Mouse (Mus musculus) liver, embryonic 13.5 days (tissue): ENCODE measurements around the gene Defa31. TPM values are rescaled to one million over a fixed set of nuclear protein-coding genes. Genes with fewer than 3 reads are reported as not detected.
"Not testable (repeated sequence)": the region's sequence is repeated elsewhere in the genome, so short reads cannot be mapped to it uniquely, and the experiment has no call there.

Source experiments
- ATAC-seq: fragments of 200-750 bp; cut with Nextera tagmentation; 2 replicates; pipeline ENCODE4 v1.8.0; 2017; ENCODE audit warnings: low read depth, mild to moderate bottlenecking, moderate number of reproducible peaks, moderate library complexity
- DNase-seq: peaks from one replicate; pipeline ENCODE4 v3.0.0; 2022
- H3K27ac ChIP-seq: fragments of 300-500 bp; sonication (generic); 2 replicates; pipeline ENCODE4 v1.5.1; 2015; ENCODE audit warnings: moderate library complexity, mild to moderate bottlenecking, inconsistent platforms
- H3K27me3 ChIP-seq: fragments of 300-500 bp; sonication (generic); 2 replicates; pipeline ENCODE4 v1.6.1; 2015; ENCODE audit warnings: mild to moderate bottlenecking, inconsistent platforms
- H3K36me3 ChIP-seq: fragments of 300-500 bp; sonication (generic); 2 replicates; pipeline ENCODE4 v1.6.1; 2015; ENCODE audit warnings: mild to moderate bottlenecking, inconsistent platforms
- H3K4me1 ChIP-seq: fragments of 300-500 bp; sonication (generic); replicated peaks from 2 replicates; pipeline ENCODE4 v1.6.1; 2015; ENCODE audit warnings: inconsistent platforms
- H3K4me2 ChIP-seq: fragments of 300-500 bp; sonication (generic); 2 replicates; pipeline ENCODE4 v1.6.1; 2015; ENCODE audit warnings: inconsistent platforms, mild to moderate bottlenecking, moderate library complexity
- H3K4me3 ChIP-seq: fragments of 300-500 bp; sonication (generic); replicated peaks from 2 replicates; pipeline ENCODE4 v1.5.1; 2015; ENCODE audit warnings: mild to moderate bottlenecking, inconsistent platforms
- H3K9ac ChIP-seq: fragments of 300-500 bp; sonication (generic); 2 replicates; pipeline ENCODE4 v1.6.1; 2015; ENCODE audit warnings: mild to moderate bottlenecking, inconsistent platforms
- H3K9me3 ChIP-seq: fragments of 300-500 bp; sonication (generic); replicated peaks from 2 replicates; pipeline ENCODE4 v1.6.1; 2016; ENCODE audit warnings: inconsistent platforms
- WGBS: fragments of 180-500 bp; shearing (Covaris S2); methylation state at CpG from one replicate; pipeline ENCODE4 v1.1.7; 2015; ENCODE audit not compliant: insufficient replicate concordance; 5-methylcytosine and 5-hydroxymethylcytosine counted together
- polyA plus RNA-seq: library from polyadenylated mRNA; unstranded; fragments of >200 nt; fragmentation: Nextera tagmentation; extraction: Ambion mirVana; gene quantifications from 2 replicates; pipeline ENCODE4 v1.2.1, GENCODE M21; 2015

The Defa31 gene
- polyA plus RNA-seq: not detected in 2 replicates

DNA sequence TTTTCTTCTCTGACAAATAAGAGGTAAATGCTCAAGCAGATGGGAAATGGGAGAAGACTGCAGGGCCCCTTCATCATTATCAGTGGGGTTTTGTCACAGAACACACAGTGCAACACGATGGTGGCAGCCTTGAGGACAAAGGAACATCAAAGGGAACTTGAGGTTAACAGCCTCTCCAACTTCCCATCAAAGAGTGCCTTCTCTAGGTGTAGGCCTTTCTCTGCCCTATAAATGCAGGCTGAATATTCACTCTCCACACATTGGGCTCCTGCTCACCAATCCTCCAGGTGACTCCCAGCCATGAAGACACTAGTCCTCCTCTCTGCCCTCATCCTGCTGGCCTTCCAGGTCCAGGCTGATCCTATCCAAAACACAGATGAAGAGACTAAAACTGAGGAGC, at the start of gene Defa31:
Defa31 (plus strand) TSS at position 301 of the 400 bp plus-strand sequence.
- WGBS: no CpG with 5 or more reads among the region's 1 CpGs

GRCm38 (mm10) chr8:21161977-21162376, 29.4 kb upstream of the Defa31 start, which contains the start of gene Defa22:
Defa22 (plus strand) TSS chr8:21162277.
- H3K4me1 ChIP-seq, DNase-seq, H3K36me3 ChIP-seq, H3K9ac ChIP-seq, H3K9me3 ChIP-seq, ATAC-seq, H3K27ac ChIP-seq, H3K27me3 ChIP-seq, H3K4me3 ChIP-seq, H3K4me2 ChIP-seq: not testable (repeated sequence)
- WGBS: no CpG with 5 or more reads among the region's 1 CpGs

More for the DNA sequence above, at the start of gene Defa31:
- ATAC-seq, H3K27ac ChIP-seq, H3K27me3 ChIP-seq, H3K9ac ChIP-seq, H3K4me2 ChIP-seq, H3K4me1 ChIP-seq, DNase-seq, H3K4me3 ChIP-seq, H3K9me3 ChIP-seq, H3K36me3 ChIP-seq: not testable (repeated sequence)

DNA sequence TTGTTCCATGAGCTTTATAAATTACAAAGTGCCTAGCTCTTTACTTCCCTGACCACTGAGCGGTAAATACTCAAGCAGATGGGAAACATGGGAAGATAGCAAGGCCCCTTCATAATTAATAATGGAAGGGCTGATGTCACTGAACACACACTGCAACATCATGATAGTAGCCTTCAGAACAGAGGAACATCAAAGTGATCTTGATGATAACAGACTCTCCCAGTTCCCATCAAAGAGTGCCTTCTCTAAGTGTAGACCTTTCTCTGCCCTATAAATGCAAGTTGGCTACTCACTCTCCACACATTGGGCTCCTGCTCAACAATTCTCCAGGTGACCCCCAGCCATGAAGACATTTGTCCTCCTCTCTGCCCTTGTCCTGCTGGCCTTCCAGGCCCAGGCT, 9.8 kb downstream of the Defa31 start, which contains the start of gene Gm15293:
Gm15293 (plus strand) TSS at position 301 of the 400 bp plus-strand sequence.
- H3K27me3 ChIP-seq, DNase-seq, H3K4me1 ChIP-seq, H3K9me3 ChIP-seq, H3K36me3 ChIP-seq, ATAC-seq, H3K4me2 ChIP-seq, H3K4me3 ChIP-seq, H3K9ac ChIP-seq, H3K27ac ChIP-seq: not testable (repeated sequence)
- no CpG with 5 or more reads among the region's 1 CpGs for WGBS

Other genes starting within 250 kb of the Defa31 start
- gene AY761185, start 246.9 kb upstream of the Defa31 start, polyA plus RNA-seq: not detected in 2 replicates
- gene Defa21, start 166.1 kb upstream of the Defa31 start, polyA plus RNA-seq: not detected in 2 replicates
- gene Defa23, start 136.6 kb upstream of the Defa31 start, polyA plus RNA-seq: not detected in 2 replicates
- not detected in 2 replicates for gene Defa35, start 126.6 kb upstream of the Defa31 start, polyA plus RNA-seq
- gene Defa25, start 107.2 kb upstream of the Defa31 start, polyA plus RNA-seq: not detected in 2 replicates
- gene Gm14851, start 95.6 kb upstream of the Defa31 start, polyA plus RNA-seq: not detected in 2 replicates
- not detected in 2 replicates for gene Defa30, start 57.0 kb upstream of the Defa31 start, polyA plus RNA-seq
- not detected in 2 replicates for gene Defa22, start 29.3 kb upstream of the Defa31 start, polyA plus RNA-seq
- gene Gm15293, start 9.9 kb downstream of the Defa31 start, polyA plus RNA-seq: not detected in 2 replicates
- not detected in 2 replicates for gene Gm15292, start 58.1 kb downstream of the Defa31 start, polyA plus RNA-seq
- not detected in 2 replicates for gene Defa27, start 123.9 kb downstream of the Defa31 start, polyA plus RNA-seq
- gene Defa29, start 135.4 kb downstream of the Defa31 start, polyA plus RNA-seq: not detected in 2 replicates
- gene Defa2, start 186.9 kb downstream of the Defa31 start, polyA plus RNA-seq: not detected in 2 replicates
- not detected in 2 replicates for gene Defa33, start 200.2 kb downstream of the Defa31 start, polyA plus RNA-seq
- not detected in 2 replicates for gene Defa36, start 235.8 kb downstream of the Defa31 start, polyA plus RNA-seq